ENCODE assay signal across 8 mouse cellular contexts in the genomic region with DNA sequence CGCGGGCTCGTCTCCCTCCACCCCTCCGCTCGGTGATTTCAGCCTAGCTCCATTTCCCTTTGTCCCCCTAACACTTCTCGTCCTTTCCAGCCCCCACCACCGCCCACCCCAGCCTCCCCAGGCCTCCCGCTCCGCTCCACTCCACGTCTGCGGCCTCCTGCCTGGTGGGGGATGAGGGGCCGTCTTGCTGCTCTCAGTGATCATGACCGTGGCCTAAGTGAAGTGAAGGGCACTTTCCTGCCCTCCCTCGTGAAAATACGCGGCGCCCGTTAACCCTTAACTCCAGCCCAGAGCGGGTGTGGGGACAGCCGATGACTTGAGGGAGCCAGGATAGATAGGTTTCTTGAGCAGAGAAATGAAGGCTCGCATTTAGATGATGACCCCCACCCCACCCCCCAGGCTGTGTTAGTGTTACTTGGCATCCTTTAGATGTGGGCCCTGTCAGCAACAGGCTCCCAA. TPM values are rescaled to one million over a fixed set of nuclear protein-coding genes. Genes with fewer than 3 reads are reported as not detected.
DNase-seq lines count a peak whose midpoint lies in the region; ATAC-seq and TF ChIP-seq lines count a peak whose summit lies in the region.

No protein-coding gene starts in this region.

- peak overlapping the region; percentile 100 for H3K27ac ChIP-seq in heart, embryonic 10.5 days
- peak overlapping the region; percentile 97 for H3K27ac ChIP-seq in kidney, embryonic 14.5 days (ENCODE audit: low read depth, low read length)
- peak overlapping the region; percentile 86 for H3K27ac ChIP-seq in testis, adult 2 months (ENCODE audit: control insufficient read depth, insufficient read depth, low read depth, low read length)

- peak overlapping the region; percentile 97 for H3K9ac ChIP-seq in kidney, embryonic 14.5 days (ENCODE audit: low read depth, low read length)

- no peaks in the 10 kb centered on the region for H3K27me3 ChIP-seq in heart, embryonic 10.5 days (ENCODE audit: insufficient read depth, poor library complexity, severe bottlenecking)
- H3K27me3 ChIP-seq in kidney, embryonic 14.5 days (ENCODE audit: control insufficient read depth, insufficient read depth, low read length), result no peaks in the 10 kb centered on the region
- no peaks in the 10 kb centered on the region for H3K27me3 ChIP-seq in testis, adult 2 months (ENCODE audit: control insufficient read depth, insufficient read depth, low read length)

- peak overlapping the region; percentile 98 for H3K4me3 ChIP-seq in heart, embryonic 10.5 days
- H3K4me3 ChIP-seq in kidney, embryonic 14.5 days (ENCODE audit: low read length), result peak overlapping the region; percentile 69
- peak overlapping the region; percentile 86 for H3K4me3 ChIP-seq in testis, adult 2 months (ENCODE audit: control insufficient read depth, low read depth, low read length)

- H3K4me2 ChIP-seq in kidney, embryonic 14.5 days (replicated peaks; ENCODE audit: low read depth, low read length), result peak overlapping the region; percentile 84

- WGBS in heart, embryonic 10.5 days, result under 1% methylated on average over 21 of the region's 21 CpGs
- WGBS in kidney, embryonic 14.5 days, result under 1% methylated on average over 21 of the region's 21 CpGs

- H3K9me3 ChIP-seq in heart, embryonic 10.5 days, result no peaks in the 10 kb centered on the region
- no peaks in the 10 kb centered on the region for H3K9me3 ChIP-seq in kidney, embryonic 14.5 days (ENCODE audit: control insufficient read depth, low read length)

- TF ChIP-seq CTCF in testis, adult 2 months (IDR thresholded peaks at IDR 0.05; ENCODE audit: control insufficient read depth, insufficient read depth, insufficient replicate concordance, low read depth, low read length), result no peak

- peaks cover 35% of the 10 kb centered on the region for H3K4me1 ChIP-seq in heart, embryonic 10.5 days
- peaks cover 22% of the 10 kb centered on the region for H3K4me1 ChIP-seq in kidney, embryonic 14.5 days (ENCODE audit: control insufficient read depth, insufficient read depth, low read length)
- peaks cover 13% of the 10 kb centered on the region for H3K4me1 ChIP-seq in testis, adult 2 months (ENCODE audit: control insufficient read depth, insufficient read depth, low read length)

- peak; percentile 24 to 30 for DNase-seq in spleen, adult 18-20 months
- DNase-seq in spleen, adult 12 weeks (ENCODE audit: low spot score), result no peak
- peak; percentile 57 to 61 for DNase-seq in cerebellum, postnatal 10 days
- DNase-seq in heart, embryonic 10.5 days (ENCODE audit: low spot score), result peak; percentile 81
- peak; percentile 27 for DNase-seq in lung, postnatal 36 days

- peaks cover 33% of the 10 kb centered on the region for H3K36me3 ChIP-seq in heart, embryonic 10.5 days
- peaks cover 32% of the 10 kb centered on the region for H3K36me3 ChIP-seq in kidney, embryonic 14.5 days (ENCODE audit: control insufficient read depth, insufficient read depth, low read length)
- no peaks in the 10 kb centered on the region; the same call in 1 of the 2 replicates for H3K36me3 ChIP-seq in testis, adult 2 months (ENCODE audit: control insufficient read depth, insufficient read depth, low read length)

- TF ChIP-seq POLR2A in testis, adult 2 months (IDR thresholded peaks at IDR 0.05; ENCODE audit: control insufficient read depth, low read depth, low read length), result no peak

- ATAC-seq in kidney, embryonic 14.5 days (ENCODE audit: low FRiP score, low TSS enrichment), result no peak
- ATAC-seq in monocyte, adult 5-6 weeks (replicated peaks; ENCODE audit: insufficient number of reproducible peaks, low FRiP score, low TSS enrichment, poor library complexity, severe bottlenecking), result no peak

RNA-seq across cellular contexts. Expression of gene Prkar1a, which starts 2.4 kb away (rescaled TPM):
- 365 and 443 TPM in 2 replicates for polyA plus RNA-seq in heart, embryonic 10.5 days (2016; fragmentation: Nextera tagmentation; extraction: Ambion mirVana)
- 273 and 367 TPM in 2 replicates for polyA plus RNA-seq in kidney, embryonic 14.5 days (2014; fragmentation: Nextera tagmentation; extraction: Ambion mirVana)
- 68.7 and 74.1 TPM in 2 replicates for polyA plus RNA-seq in testis, adult 2 months (2012; rRNA removed)
- 124 to 194 TPM (median 167 TPM) in 3 replicates for total RNA-seq in monocyte, adult 5-6 weeks (2017)

RNA-seq across cellular contexts. Expression of gene Wipi1, which starts 39.8 kb away (rescaled TPM):
- polyA plus RNA-seq in heart, embryonic 10.5 days (2016; fragmentation: Nextera tagmentation; extraction: Ambion mirVana), result 29.8 and 38.8 TPM in 2 replicates
- polyA plus RNA-seq in kidney, embryonic 14.5 days (2014; fragmentation: Nextera tagmentation; extraction: Ambion mirVana), result 15.0 and 19.6 TPM in 2 replicates
- 29.9 and 34.5 TPM in 2 replicates for polyA plus RNA-seq in testis, adult 2 months (2012; rRNA removed)
- total RNA-seq in monocyte, adult 5-6 weeks (2017), result 1.5 to 4.0 TPM (median 1.9 TPM) in 3 replicates
